Mouse (Mus musculus) kidney, adult 11 months (tissue): ENCODE measurements around the gene Lzts2.

Experiments
- DNase-seq: peaks from one replicate; pipeline ENCODE4 v3.0.0; 2022

Gene Lzts2

DNA sequence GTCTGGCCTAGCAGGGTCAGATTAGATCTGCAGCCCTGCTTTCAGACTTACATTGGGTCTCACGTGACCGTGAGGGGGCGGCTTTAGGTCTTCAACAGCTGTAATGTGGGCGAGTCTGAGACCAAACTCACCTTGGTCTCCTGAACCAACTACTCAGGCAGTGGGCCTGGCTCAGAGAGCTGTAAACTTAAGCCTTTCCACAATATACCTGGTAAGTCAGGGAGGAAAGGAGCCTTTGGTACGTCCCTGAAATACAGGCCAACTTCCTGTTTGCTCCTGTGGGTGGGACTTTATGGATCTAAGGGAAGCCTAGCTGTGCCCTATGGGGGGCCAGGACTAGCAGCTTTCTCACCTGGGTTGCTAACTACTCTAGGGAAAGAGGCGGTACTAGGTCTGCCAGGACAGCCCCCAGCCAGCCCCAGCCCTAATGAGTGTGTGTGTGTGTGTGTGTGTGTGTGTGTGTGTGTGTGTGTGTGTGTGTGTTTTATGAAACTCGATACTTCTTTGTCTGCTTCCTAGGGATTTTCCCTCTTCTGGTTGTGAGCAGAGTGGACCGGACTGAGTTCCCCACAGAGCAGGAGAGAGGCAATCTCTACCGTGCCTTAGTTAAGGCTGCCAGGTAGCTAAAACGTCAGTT, at the start of gene Lzts2:
TSS of gene Lzts2 (plus strand) at position 80 of the 637 bp plus-strand sequence.
- DNase-seq, result peak; percentile 57

DNA sequence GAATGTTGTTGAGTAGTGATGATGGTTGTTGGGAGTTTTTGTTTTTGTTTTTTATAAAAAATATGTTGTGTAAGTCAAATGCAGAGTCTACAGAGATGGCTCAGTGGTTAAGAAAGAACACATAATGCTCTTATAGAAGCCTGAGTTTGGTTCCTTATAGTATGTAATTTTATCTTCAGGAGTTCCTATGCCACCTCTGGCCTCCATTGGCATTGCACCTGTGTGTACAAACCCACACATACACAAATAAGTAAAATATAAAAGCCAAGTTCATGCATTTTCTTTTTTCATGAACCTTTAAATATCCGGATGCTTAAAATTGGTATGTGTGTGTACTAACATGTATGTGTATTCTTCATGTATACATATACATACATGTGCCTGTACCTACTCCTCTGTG, 48.2 kb upstream of the Lzts2 start:
- DNase-seq, result no peak

DNA sequence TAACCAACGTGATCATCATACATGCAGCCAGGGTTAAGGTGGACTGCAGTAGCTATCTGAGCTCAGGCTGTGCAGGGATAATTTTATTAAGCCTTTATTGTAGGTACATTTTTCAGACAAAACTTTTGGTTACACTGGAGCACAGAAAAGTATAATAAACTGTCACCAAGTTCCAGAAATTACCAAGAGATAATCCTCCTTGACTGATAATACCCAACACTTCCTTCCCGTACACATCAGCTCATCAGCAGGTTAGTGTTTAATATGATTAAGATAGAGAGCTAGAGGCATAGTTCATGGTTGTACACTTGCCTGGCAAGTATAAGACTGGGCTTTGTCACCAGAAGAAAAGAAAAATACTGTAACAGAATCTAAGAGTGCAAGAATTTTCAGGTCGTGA, 45.9 kb upstream of the Lzts2 start:
- no peak for DNase-seq

DNA sequence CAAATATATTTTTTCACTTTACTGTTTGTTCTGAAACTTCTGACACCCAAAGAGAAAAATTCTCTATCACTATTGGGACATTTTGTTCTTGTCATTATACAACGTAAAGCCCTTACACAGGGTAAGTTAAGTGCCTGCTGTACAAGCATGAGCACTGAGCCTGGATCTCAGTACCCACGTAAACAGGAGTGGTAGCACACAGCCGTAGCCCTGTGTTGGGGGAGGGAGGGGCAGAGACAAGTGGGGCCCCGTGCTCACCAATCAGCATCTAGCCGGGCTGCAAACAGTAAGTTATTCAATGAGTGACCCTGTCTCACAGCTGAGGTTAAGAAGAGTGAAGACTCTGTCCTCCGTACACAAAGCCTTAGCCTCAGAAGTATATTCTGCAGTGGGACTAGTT, 37.6 kb upstream of the Lzts2 start:
- no peak for DNase-seq

DNA sequence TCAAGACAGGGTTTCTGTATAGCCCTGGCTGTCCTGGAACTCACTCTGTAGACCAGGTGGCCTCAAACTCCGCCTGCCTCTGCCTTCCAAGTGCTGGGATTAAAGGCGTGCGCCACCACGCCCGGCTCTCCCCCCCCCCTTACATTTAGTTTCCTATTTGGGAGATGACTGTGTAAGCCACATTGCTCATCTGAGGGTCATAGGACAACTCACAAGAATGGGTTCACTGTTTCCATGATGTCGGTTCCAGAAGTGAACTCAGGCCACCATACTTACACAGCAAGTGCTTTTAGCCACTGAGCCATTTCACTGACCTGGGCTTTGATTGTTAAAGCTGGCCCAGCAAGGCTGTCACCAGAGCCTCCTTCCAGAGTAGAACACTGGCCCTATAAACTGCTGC, 37.1 kb upstream of the Lzts2 start:
- DNase-seq, result no peak

DNA sequence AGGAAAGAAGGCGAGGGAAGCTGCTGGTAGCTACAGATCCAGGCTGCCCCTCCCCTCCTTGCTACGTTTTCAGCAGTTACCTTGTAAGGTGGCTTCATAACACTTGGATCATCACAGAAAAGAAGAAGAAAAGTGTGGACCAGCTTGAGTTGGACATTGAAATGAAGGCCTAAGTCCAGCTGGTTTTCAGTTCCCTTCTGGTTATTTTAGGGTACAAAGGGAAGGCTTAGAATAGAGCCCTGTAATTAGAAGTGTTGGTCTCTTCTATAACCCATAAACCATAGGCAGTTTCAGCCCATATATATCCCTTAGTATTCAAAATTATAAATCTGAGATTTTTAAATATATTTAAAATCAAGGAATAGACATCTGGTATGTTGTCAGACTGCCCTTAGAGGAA, 33.4 kb upstream of the Lzts2 start:
- DNase-seq, result no peak

DNA sequence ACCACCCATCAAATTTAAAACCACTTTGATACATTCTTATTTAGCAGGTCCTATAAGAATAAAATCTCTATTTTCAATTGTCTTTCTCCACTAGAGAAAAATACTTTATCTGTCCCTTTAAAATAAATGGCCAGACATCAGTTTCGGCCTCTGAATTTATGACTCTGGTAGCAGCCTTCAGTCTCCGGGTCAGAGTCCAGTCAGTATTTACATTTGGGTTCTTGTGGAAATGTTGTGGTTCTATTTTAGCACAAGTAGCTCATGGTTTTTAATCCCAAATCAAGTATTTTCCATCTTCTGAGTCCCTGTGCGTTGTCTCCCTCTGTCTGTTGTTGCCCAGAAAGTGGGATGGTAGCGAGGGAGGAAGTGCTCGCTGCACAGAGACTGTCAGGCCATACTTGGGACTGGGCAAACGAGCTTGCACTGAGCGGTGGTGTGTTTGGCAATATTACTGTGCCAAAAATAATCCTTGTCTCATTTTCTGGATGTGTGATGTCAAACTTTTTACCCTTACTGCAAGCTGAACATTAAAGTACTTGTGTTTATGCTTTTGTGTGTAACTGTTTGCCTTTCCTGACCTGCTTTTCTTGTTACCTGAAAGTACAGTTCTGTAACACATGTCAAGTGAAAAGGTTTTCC, 31.6 kb upstream of the Lzts2 start:
- peak; percentile 6 for DNase-seq

DNA sequence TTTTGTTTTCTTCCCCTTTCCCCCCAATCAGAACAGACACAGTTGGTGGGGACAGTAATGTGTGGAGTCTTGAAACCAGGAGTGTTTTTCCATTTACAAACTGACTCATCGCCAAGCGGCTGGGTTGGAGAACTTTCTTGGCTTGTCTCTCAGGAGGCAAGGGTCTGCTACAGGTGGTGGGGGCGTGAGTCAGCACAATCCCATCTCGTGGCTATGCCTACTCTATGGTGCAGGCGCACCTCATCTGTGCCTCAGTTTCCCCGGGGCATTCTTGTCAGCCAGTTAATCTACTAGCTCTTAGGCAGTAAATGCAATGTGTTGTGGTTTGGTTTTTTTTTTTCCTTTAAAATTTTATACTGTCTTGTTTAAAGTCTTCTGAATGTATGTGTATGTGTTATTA, 30.8 kb upstream of the Lzts2 start:
- DNase-seq, result peak; percentile 17

DNA sequence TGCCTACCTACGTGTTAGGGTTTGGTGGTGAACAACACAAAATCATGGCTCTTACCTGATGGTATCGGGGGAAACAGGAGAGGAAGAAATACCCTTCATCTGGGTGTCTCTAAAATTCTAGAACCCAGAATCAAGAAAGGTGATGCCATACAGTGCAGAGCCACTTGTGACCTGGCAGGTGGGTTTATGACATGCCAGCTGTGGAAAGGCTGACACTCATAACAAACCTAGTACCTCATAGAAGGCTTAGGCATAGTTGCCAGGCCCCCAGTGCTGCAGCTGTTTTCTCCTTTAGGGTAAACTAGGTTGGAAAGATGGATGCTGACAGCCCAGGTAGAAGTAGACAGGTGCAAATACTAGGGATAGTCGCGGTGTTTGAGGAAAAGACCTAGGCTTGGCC, 29.8 kb upstream of the Lzts2 start:
- DNase-seq, result no peak

DNA sequence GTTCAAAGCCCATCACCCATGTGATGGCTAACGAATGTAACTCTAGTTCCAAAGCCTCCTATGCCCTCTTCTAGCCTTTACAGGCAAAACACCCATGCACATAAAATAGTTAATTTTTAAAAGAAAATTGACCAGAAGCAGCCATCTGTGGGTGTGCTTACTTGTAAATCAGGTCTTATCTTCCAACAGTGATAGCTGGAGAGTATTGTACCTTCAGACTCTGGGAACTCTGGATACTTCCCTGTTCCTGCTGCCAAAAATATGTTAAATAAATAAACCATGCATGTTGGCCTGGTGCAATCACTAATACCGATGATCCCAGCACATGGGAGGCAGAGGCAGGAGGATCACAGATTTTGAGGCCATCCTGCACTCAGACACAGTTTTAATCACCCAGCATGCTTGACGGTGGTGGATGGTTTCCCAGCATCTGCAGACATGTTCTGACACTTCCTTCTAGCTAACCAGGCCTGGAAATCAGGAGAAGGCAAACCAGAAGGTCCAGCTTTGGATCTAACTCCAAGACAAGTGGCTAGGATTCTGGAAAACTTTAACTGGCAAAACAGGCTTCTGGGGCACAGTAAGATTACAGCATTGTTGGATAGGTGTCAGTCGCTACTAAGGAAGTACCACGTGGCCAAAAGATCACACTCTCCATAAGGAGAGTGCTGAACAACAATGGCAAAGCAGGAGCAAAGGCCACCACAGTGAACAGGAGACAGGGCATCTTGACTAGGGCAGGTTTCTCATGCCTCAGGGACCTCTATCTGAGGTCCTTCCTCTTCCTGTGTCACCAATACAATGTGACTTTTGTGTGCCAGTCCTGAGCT, 28.8 kb upstream of the Lzts2 start:
- DNase-seq, result peak; percentile 41

DNA sequence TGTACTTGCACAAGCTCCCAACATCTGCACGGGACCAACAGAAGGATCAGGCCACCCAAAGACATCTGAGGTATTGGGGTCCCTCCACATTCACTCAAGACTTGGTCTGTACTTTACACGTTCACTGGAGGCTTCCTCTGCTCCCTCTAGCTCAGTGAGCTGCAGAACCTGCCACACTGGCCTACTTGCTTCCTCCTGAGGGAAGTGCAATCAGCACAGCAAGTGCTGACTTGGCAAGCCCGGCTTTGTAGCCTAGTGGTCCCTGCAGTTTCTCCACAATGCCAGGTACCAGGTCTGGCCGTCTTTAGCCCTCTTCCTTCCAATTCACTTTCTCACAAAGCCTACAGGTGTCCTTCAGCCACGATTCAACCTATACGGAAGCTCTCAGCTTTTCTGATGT, 27.2 kb upstream of the Lzts2 start:
- DNase-seq, result peak; percentile 5

DNA sequence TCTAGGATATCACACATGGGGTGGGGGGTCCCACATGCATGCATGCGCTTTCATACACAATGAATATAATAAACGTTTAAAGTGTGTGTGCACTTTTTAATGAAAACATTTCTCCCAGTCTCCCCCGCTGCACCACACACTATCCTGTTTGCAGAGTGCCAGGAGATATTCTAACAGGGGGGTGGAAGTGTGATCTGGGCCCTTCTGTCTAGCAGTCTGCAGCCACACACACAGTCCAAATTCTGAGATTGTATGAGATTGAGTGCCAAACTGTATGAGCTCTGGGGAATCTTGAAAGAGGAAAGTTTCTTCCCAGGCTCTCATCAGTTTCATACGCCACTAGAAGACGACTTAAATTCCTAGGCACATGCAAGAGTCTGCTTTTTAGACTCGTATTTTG, 26.4 kb upstream of the Lzts2 start:
- DNase-seq, result no peak

DNA sequence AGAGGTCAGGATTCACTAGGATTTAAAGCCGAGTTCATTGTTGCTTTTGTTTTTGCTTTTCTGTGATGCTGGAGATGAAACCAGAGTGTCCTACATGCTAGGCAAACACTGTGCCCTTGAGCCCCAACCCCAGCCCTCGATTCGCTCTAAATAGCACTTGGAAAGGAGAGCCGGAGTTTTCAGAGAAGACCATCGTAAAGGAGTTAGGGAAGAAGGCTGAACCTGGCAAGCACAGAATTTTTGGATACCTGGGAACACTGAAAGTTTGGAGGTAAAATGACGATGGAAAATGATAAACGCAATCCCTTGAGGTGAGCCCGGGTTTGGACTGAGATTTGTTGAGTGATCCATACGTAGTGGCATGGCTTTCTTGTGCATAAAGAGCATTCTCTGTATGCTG, 25.9 kb upstream of the Lzts2 start:
- no peak for DNase-seq

DNA sequence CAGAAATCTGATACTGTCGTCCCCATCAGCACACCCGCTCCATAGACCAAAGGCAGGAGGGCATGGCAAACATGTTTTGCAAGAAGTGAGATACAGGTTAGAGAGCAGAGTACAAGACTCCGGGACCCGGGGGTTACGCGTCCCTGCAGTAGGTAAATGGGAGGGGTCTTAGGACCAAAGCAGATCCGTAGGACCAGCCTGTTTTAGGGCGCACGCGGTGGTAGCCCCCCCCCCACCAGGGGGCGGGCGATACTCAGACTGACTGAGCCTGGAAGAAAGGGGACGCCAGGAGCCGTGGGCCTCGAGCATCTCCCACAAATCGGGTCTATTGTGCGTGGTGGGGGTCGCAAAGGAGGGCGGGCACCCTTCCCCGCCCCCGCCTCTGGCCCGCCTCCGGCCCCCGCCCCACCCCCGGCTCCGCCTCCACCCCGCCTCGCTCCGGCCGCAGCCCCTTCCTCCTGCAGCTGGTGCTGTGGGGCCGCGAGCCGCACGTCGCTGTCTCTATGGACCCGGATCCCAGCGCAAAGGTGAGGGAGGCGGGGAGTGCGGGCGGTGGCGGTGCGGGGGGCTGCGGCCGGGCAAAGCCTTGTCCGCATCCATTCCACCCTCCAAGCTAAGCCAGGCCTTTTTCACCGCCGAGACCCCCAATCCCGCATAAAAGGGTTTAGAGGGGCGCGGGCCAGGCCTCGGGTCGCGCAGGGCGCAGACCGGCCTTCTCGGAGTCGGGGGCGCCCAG, 25.2 kb upstream of the Lzts2 start, which contains the start of gene Sema4g:
TSS of gene Sema4g (plus strand) at position 271 of the 736 bp plus-strand sequence.
- DNase-seq, result peak; percentile 31

DNA sequence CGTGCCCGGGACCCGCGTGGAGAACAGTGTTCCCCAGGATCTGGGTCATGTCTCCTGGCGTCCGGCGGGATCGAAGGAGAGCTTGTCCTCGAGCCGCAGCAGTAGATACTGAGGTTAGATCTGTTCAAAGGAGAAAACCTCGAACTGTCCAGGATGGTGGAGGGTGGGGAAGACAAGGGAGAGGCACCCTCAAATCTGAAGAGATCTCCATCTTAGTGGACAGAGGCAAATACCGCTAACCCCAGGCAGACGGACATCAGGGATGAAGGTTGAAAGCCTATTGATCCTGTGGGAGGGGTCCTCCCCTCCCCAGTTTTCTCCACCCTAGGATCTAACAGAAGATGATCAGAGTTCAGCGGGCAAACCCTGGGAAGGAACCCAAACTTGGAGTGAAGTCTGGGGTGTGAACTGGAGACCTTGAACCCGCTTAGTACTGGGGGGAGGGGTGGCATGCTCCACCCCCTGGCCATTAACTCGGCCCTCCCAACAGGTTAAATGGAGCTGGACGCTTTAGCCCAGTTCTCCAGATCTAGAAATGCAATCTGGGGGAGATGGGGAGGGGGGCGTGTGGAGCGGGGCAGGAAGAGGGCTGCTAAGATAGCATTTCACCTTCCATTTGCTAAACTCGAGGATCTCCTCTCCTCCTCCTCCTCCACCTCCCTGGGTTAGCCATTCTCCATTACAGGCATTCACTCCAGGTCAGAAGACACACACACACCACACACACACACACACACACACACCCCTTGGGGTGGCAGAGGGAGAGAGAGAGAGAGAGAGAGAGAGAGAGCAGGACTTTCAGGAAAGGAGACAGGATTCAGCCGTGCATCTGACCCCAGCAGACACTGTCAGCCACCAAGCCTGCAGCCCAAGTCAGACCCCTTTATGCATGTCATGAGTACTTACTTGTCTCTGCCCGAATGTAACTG, 24.4 kb upstream of the Lzts2 start:
- DNase-seq, result peak; percentile 81

DNA sequence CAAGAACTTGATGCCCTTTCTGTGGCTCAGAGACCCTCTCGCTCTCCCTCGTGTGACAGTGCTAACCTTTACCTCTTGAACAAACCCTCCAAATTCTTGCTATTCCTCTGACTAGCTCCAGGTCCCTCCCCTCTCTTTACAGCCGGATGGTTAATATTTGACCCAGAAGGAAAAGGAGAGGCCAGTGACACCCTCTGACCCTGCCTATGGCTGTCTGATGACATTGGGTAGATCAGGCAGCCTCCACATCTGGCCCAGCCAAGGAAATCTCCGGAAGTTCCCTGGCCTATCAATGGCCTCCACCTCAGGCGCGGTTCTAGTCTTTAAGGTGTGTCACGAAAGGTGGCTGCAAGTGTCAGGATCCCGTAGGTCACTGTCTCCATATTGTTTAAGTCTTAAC, 23.2 kb upstream of the Lzts2 start:
- DNase-seq, result peak; percentile 60

DNA sequence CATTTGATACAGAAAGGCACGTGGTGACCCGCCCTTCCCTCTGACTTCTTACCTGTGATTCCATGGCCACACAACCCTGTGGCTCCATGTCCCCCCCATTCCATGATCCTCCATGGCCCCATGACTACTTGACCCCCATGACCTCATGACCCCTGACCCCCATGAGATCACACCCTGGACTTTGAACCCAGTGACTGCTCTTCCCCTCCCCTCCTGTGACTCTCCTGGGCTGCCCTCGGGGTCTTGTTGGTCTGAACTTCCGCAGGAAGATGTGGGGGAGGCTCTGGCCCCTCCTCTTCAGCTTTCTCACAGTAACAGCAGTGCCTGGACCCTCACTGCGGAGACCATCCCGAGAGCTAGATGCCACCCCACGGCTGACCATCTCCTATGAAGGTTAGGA, 22.0 kb upstream of the Lzts2 start:
- DNase-seq, result peak; percentile 22

DNA sequence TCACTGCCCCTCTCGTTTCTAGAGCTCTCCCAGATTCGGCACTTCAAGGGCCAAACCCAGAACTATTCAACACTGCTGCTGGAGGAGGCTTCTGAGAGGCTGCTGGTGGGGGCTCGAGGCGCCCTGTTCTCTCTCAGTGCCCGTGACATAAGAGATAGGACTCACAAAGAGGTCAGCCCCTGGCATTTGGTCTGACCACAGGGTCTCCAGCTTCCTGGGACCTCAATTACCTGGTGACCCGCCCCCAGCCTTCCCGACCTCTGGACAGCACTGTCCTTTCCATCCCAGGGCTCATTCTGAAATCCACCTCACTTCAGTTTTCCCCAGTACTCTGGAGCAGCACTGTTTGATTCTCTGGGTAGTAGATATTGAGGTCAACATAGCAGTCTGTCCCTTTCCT, 21.5 kb upstream of the Lzts2 start:
- DNase-seq, result no peak

DNA sequence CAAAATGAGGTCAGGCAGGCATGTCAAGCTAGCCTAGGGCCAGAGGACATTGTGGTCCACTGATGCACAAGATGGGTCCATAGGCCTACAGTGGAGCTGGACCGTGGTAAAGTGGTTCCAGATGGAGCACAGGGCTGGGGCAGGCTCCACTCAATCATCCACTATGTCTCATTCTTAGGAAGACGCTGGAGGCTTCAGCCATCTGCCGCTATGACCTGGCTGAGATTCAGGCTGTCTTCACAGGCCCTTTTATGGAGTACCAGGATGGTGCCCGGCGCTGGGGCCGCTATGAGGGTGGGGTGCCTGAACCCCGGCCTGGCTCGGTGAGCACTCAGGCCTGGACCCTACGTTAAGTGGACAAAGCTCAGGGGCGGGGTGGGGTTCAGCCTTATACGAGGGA, 16.4 kb upstream of the Lzts2 start:
- no peak for DNase-seq

DNA sequence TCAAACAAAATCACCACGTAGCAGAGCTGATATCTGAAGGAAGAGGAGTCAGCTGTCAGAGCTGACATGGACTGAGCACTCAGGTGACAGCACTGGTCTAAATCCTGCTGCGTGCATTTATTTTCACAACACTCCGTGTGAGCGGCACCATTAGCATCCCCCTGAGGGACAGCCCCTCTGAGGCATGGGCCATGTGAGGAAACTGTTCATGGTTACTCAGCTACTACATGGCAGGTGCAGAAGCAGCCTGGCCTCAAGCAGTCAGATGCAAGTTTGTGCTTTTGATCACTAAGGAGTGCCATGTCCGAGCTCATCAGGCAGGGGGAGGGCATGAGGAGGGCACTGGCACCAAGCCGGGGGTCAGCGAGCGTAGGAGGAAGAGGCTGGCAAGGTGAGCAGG, 14.6 kb upstream of the Lzts2 start:
- DNase-seq, result no peak

DNA sequence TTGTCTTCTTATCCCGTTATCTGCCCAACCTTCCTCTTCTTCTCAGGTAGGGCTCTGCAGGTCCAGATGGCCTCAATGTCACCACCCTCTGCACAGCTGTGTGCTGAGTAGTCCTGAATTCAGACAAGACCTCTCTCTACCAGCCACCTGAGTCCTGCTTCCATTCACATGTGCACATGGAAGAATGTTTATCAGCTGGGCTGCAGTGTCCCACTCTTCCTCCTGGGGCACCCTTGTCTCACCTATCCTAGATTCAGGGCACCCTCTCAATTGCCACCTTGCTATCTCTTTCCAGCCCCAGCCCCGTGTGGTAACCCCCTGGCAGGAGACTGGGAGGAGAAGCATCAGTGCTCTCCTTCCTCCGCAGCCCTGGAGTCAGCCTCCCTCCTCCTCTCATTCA, 11.9 kb upstream of the Lzts2 start:
- DNase-seq, result no peak
